Mouse (Mus musculus): ENCODE measurements around the gene Thrb. TPM values are rescaled to one million over a fixed set of nuclear protein-coding genes. Genes with fewer than 3 reads are reported as not detected.

Gene Thrb
- total and polyA plus RNA-seq, 3 experiments, result 7.7 to 28.1 (median 27.5) TPM

- WGBS, result 24% methylated on average over 2 of the region's 2 CpGs
These were observed 71.0 kb downstream of the Thrb start for GRCm38 (mm10) chr14:17731020-17731419.

GRCm38 (mm10) chr14:17733077-17733778 is 73.2 kb downstream of the Thrb start:
- Histone ChIP-seq H3K9ac (ENCODE audit: low read depth, low read length) (no peak overlapping the region), H3K27me3 (ENCODE audit: control insufficient read depth, insufficient read depth, low read length) (no peaks in the 10 kb centered on the region), H3K79me2 (replicated peaks; ENCODE audit: control insufficient read depth, insufficient read depth, low read length) (no peaks in the 10 kb centered on the region), H3K4me3 (no peak overlapping the region), H3K4me1 (ENCODE audit: control insufficient read depth, insufficient read depth, low read length) (peaks cover 1% of the 10 kb centered on the region), H3K27ac (no peak overlapping the region), H3K36me3 (ENCODE audit: control insufficient read depth, insufficient read depth, low read length) (no peaks in the 10 kb centered on the region)
- intact Hi-C loops (cut with DNase I), result no loop called here
- WGBS, result 73% methylated on average over 2 of the region's 2 CpGs
- no peak for TF ChIP-seq CTCF (IDR thresholded peaks at IDR 0.05)
- no peak for TF ChIP-seq POLR2A (IDR thresholded peaks at IDR 0.05; ENCODE audit: insufficient read depth, low read depth, low read length)
- TF ChIP-seq EP300 (IDR thresholded peaks at IDR 0.05; ENCODE audit: insufficient read depth, low read depth, low read length), result no peak
- no peak for DNase-seq

More at GRCm38 (mm10) chr14:17731020-17731419, 71.0 kb downstream of the Thrb start:
- H3K27ac ChIP-seq, result no peak overlapping the region
- H3K4me3 ChIP-seq, result no peak overlapping the region
- H3K27me3 ChIP-seq (ENCODE audit: control insufficient read depth, insufficient read depth, low read length), result no peaks in the 10 kb centered on the region
- intact Hi-C loops (cut with DNase I), result no loop called here
- DNase-seq, result no peak
- no peak overlapping the region for H3K9ac ChIP-seq (ENCODE audit: low read depth, low read length)
- H3K79me2 ChIP-seq (replicated peaks; ENCODE audit: control insufficient read depth, insufficient read depth, low read length), result no peaks in the 10 kb centered on the region
- H3K4me1 ChIP-seq (ENCODE audit: control insufficient read depth, insufficient read depth, low read length), result no peaks in the 10 kb centered on the region; the same call in 1 of the 2 replicates
- no peaks in the 10 kb centered on the region for H3K36me3 ChIP-seq (ENCODE audit: control insufficient read depth, insufficient read depth, low read length)
- TF ChIP-seq CTCF (IDR thresholded peaks at IDR 0.05) (no peak), EP300 (IDR thresholded peaks at IDR 0.05; ENCODE audit: insufficient read depth, low read depth, low read length) (no peak), POLR2A (IDR thresholded peaks at IDR 0.05; ENCODE audit: insufficient read depth, low read depth, low read length) (no peak)

GRCm38 (mm10) chr14:17733779-17734137 is 73.7 kb downstream of the Thrb start:
- Histone ChIP-seq H3K27me3 (ENCODE audit: control insufficient read depth, insufficient read depth, low read length) (no peaks in the 10 kb centered on the region), H3K4me3 (no peak overlapping the region), H3K9ac (ENCODE audit: low read depth, low read length) (no peak overlapping the region), H3K36me3 (ENCODE audit: control insufficient read depth, insufficient read depth, low read length) (no peaks in the 10 kb centered on the region), H3K27ac (no peak overlapping the region), H3K4me1 (ENCODE audit: control insufficient read depth, insufficient read depth, low read length) (peaks cover 1% of the 10 kb centered on the region), H3K79me2 (replicated peaks; ENCODE audit: control insufficient read depth, insufficient read depth, low read length) (no peaks in the 10 kb centered on the region)
- TF ChIP-seq EP300 (IDR thresholded peaks at IDR 0.05; ENCODE audit: insufficient read depth, low read depth, low read length) (no peak), CTCF (IDR thresholded peaks at IDR 0.05) (no peak), POLR2A (IDR thresholded peaks at IDR 0.05; ENCODE audit: insufficient read depth, low read depth, low read length) (no peak)
- no peak for DNase-seq
- intact Hi-C loops (cut with DNase I), result no loop called here
- 77% methylated on average over 2 of the region's 2 CpGs for WGBS

DNA sequence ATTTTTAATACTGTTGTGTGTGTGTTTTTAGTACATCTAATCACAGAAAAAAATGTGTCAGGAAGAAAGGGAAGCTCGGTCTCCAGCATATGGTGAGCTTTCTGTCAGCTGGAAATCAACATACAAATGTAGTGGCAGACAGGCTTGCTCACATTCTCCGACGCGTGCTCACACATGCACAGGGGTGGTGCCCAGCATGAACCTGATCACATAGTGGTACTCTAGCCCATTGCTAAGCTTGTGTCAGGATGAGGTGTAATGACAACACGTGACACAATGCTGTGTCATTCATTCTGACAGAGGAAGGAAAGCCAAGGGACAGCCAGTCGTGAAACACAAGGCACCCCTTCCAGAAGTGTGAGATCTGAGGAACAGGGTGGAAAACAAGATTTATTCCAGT is 75.4 kb downstream of the Thrb start:
- TF ChIP-seq POLR2A (IDR thresholded peaks at IDR 0.05; ENCODE audit: insufficient read depth, low read depth, low read length) (no peak), CTCF (IDR thresholded peaks at IDR 0.05) (no peak), EP300 (IDR thresholded peaks at IDR 0.05; ENCODE audit: insufficient read depth, low read depth, low read length) (no peak)
- Histone ChIP-seq H3K79me2 (replicated peaks; ENCODE audit: control insufficient read depth, insufficient read depth, low read length) (no peaks in the 10 kb centered on the region), H3K27ac (no peak overlapping the region), H3K4me1 (ENCODE audit: control insufficient read depth, insufficient read depth, low read length) (peaks cover 1% of the 10 kb centered on the region), H3K9ac (ENCODE audit: low read depth, low read length) (no peak overlapping the region), H3K36me3 (ENCODE audit: control insufficient read depth, insufficient read depth, low read length) (no peaks in the 10 kb centered on the region), H3K27me3 (ENCODE audit: control insufficient read depth, insufficient read depth, low read length) (no peaks in the 10 kb centered on the region), H3K4me3 (no peak overlapping the region)
- DNase-seq, result no peak
- 75% methylated on average over 6 of the region's 6 CpGs for WGBS
- intact Hi-C loops (cut with DNase I), result no loop called here

- no peak for DNase-seq
- TF ChIP-seq POLR2A (IDR thresholded peaks at IDR 0.05; ENCODE audit: insufficient read depth, low read depth, low read length), result no peak
- no peak for TF ChIP-seq CTCF (IDR thresholded peaks at IDR 0.05)
- no peak for TF ChIP-seq EP300 (IDR thresholded peaks at IDR 0.05; ENCODE audit: insufficient read depth, low read depth, low read length)
- intact Hi-C loops (cut with DNase I), result loop anchor here (10.0 kb wide), 1 partner anchor 164 kb away; no protein-coding TSS in a partner anchor
- WGBS, result 50% methylated on average over 3 of the region's 3 CpGs
- H3K36me3 ChIP-seq (ENCODE audit: control insufficient read depth, insufficient read depth, low read length), result peaks cover 2% of the 10 kb centered on the region
- no peaks in the 10 kb centered on the region for H3K27me3 ChIP-seq (ENCODE audit: control insufficient read depth, insufficient read depth, low read length)
- H3K4me3 ChIP-seq, result no peak overlapping the region
- no peak overlapping the region for H3K27ac ChIP-seq
- no peaks in the 10 kb centered on the region; the same call in 1 of the 2 replicates for H3K79me2 ChIP-seq (replicated peaks; ENCODE audit: control insufficient read depth, insufficient read depth, low read length)
- no peak overlapping the region for H3K9ac ChIP-seq (ENCODE audit: low read depth, low read length)
- peaks cover 5% of the 10 kb centered on the region for H3K4me1 ChIP-seq (ENCODE audit: control insufficient read depth, insufficient read depth, low read length)
These were observed 80.8 kb downstream of the Thrb start for GRCm38 (mm10) chr14:17740903-17741302.

DNA sequence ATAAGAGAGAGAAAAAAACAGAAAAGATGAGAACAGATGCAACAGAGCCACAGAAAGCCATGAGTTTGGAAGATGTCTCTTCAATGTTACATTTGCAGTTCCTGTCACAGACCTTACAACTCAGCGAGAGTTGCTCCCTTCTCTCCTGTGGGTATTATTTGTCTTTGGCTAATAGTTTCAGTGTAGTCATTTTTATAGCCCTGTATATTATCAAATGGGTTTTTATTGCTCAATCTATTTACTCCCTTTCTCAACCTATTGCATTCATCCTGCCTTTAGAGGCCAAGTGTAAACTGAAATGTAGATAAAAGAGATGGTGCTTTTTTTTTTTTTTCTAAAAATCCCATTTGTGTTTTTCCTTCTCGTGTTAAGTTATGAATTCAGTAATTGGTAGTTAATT is 82.2 kb downstream of the Thrb start:
- WGBS, result 72% methylated on average over 2 of the region's 2 CpGs
- DNase-seq, result no peak
- no peak for TF ChIP-seq CTCF (IDR thresholded peaks at IDR 0.05)
- no peak for TF ChIP-seq POLR2A (IDR thresholded peaks at IDR 0.05; ENCODE audit: insufficient read depth, low read depth, low read length)
- TF ChIP-seq EP300 (IDR thresholded peaks at IDR 0.05; ENCODE audit: insufficient read depth, low read depth, low read length), result no peak
- Histone ChIP-seq H3K36me3 (ENCODE audit: control insufficient read depth, insufficient read depth, low read length) (peaks cover 2% of the 10 kb centered on the region), H3K79me2 (replicated peaks; ENCODE audit: control insufficient read depth, insufficient read depth, low read length) (no peaks in the 10 kb centered on the region; the same call in 1 of the 2 replicates), H3K27me3 (ENCODE audit: control insufficient read depth, insufficient read depth, low read length) (no peaks in the 10 kb centered on the region), H3K9ac (ENCODE audit: low read depth, low read length) (no peak overlapping the region), H3K4me1 (ENCODE audit: control insufficient read depth, insufficient read depth, low read length) (peaks cover 4% of the 10 kb centered on the region), H3K27ac (peak overlapping the region; percentile 78), H3K4me3 (no peak overlapping the region)
- intact Hi-C loops (cut with DNase I), result loop anchor here (2.0 to 10.0 kb wide), 3 partner anchors 43 to 163 kb away; partner anchors contain the start of gene Thrb
